Mouse (Mus musculus) erythroblast, embryonic 14.5 days (primary cell): ENCODE results near the gene Fam131c.

Experiments
- GATA1 ChIP-seq: IDR thresholded peaks from 2 replicates; pipeline ENCODE4 v1.6.1; 2012; ENCODE audit warnings: low read length, inconsistent platforms, mixed read lengths
- TAL1 ChIP-seq: IDR thresholded peaks from 3 replicates; pipeline ENCODE4 v1.6.1; 2012; ENCODE audit warnings: low read length, inconsistent platforms, mixed read lengths

DNA sequence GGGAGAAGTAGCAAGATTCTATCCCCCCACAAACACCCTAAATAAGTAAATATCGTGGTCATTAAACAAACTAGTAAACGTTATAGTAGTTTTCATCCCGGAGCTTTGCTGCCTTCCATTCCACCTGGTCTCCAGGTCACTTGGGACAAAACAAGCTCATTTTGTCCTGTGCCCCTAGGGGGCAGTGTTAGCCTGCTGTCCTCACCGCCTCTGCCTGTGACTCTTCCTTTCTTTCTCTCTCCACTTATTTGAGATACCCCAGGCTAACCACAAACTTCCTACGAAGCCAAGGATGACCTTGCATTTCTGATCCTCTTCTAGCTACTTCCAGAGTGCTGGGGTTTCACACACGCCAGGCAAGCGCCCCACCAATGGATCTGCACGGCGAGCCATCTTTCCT lies 63.0 kb downstream of the Fam131c start:
- TF ChIP-seq TAL1 (no peak), GATA1 (no peak)
